Mouse (Mus musculus) hindbrain, embryonic 11.5 days (tissue): ENCODE data around the gene Tspo. TPM values are rescaled to one million over a fixed set of nuclear protein-coding genes. Genes with fewer than 3 reads are reported as not detected.

Experiments
- ATAC-seq: fragments of 200-750 bp; cut with Nextera tagmentation; 2 replicates; pipeline ENCODE4 v1.8.0; 2017; ENCODE audit warnings: mild to moderate bottlenecking, moderate TSS enrichment, moderate library complexity; ENCODE audit not compliant: low FRiP score
- DNase-seq: peaks from one replicate; pipeline ENCODE4 v3.0.0-alpha.2; 2015; ENCODE audit warnings: low spot score
- H3K27ac ChIP-seq: fragments of 300-500 bp; sonication (generic); 2 replicates; pipeline ENCODE4 v1.5.1; 2014; ENCODE audit warnings: mild to moderate bottlenecking, low read depth, low read length
- H3K27me3 ChIP-seq: fragments of 300-500 bp; sonication (generic); 2 replicates; pipeline ENCODE4 v1.6.1; 2014; ENCODE audit warnings: mild to moderate bottlenecking, low read length, moderate library complexity, mixed read lengths; ENCODE audit not compliant: control insufficient read depth, insufficient read depth
- H3K36me3 ChIP-seq: fragments of 300-500 bp; sonication (generic); 2 replicates; pipeline ENCODE4 v1.6.1; 2014; ENCODE audit warnings: mild to moderate bottlenecking, low read length, moderate library complexity, mixed read lengths; ENCODE audit not compliant: control insufficient read depth, insufficient read depth
- H3K4me1 ChIP-seq: fragments of 300-500 bp; sonication (generic); replicated peaks from 2 replicates; pipeline ENCODE4 v1.6.1; 2014; ENCODE audit warnings: low read length, mixed read lengths; ENCODE audit not compliant: control insufficient read depth, insufficient read depth
- H3K4me2 ChIP-seq: fragments of 300-500 bp; sonication (generic); replicated peaks from 2 replicates; pipeline ENCODE4 v1.6.1; 2014; ENCODE audit warnings: mild to moderate bottlenecking, low read depth, low read length
- H3K4me3 ChIP-seq: fragments of 300-500 bp; sonication (generic); 2 replicates; pipeline ENCODE4 v1.5.1; 2014; ENCODE audit warnings: low read depth, low read length
- H3K9ac ChIP-seq: fragments of 300-500 bp; sonication (generic); 2 replicates; pipeline ENCODE4 v1.6.1; 2014; ENCODE audit warnings: low read depth, low read length
- H3K9me3 ChIP-seq: fragments of 300-500 bp; sonication (generic); 2 replicates; pipeline ENCODE4 v1.6.1; 2016; ENCODE audit warnings: low read length; ENCODE audit not compliant: control insufficient read depth
- WGBS: fragments of 180-500 bp; shearing (Covaris S2); extraction: QIAGEN DNeasy Blood & Tissue Kit; methylation state at CpG from one replicate; pipeline ENCODE4 v1.1.7; 2014; 5-methylcytosine and 5-hydroxymethylcytosine counted together
- polyA plus RNA-seq: library from polyadenylated mRNA; unstranded; fragments of >200 nt; fragmentation: Nextera tagmentation; extraction: Ambion mirVana; gene quantifications from 2 replicates; pipeline ENCODE4 v1.2.1, GENCODE M21; 2014

The Tspo gene
- polyA plus RNA-seq, 1 experiment from 2014 or later = 32.0 TPM

DNA sequence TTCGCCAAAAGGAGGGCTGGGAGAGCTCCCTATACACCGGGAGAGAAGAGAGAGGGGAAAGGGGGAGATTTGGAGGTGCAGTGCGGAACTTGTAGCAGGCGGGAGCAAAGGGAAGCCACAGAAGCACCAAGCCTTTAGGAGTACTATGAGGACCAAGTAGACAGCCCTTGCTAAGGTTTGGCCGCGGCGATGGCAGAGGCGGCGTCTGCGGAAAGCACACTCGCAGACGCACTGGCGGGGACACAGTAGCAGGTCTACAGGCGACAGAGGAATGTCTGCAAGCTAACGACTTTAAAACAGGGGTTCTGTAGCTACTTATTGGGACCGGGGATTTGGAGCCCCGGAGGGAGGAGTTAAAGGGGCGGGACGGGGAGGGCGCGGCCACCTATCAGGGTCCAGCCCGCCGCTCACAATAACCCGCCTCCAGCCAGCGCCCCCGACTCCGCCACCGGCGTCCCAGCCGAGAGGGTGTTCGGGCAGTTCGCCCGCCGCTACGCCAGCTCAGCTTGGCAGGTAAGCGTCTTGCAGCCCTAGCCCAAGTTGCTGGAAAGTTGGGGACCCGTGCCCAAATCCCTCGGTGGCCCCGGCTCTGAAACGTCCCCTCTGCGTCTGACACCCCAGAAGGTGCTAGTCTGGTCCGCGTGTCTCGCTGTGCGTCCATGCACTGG, 36.8 kb upstream of the Tspo start, which contains the start of gene Bik:
Gene Bik (plus strand): TSS at position 439 of the 668 bp plus-strand sequence.
- Histone ChIP-seq H3K27ac (no peak within 1 kb of the TSS), H3K27me3 (peaks cover 27% of the 10 kb centered on the region)

GRCm38 (mm10) chr15:83527092-83527437, 36.3 kb upstream of the Tspo start:
- Histone ChIP-seq H3K9ac (peak overlapping the region; percentile 52; the same call in 1 of the 2 replicates), H3K4me3 (peak overlapping the region; percentile 49), H3K4me2 (peak overlapping the region; percentile 95), H3K27ac (no peak overlapping the region), H3K4me1 (peaks cover 9% of the 10 kb centered on the region; the same call in 1 of the 2 replicates), H3K27me3 (peaks cover 27% of the 10 kb centered on the region), H3K9me3 (no peaks in the 10 kb centered on the region), H3K36me3 (no peaks in the 10 kb centered on the region)
- DNase-seq = no peak
- ATAC-seq = peak; percentile 47; the same call in 1 of the 2 replicates
- under 1% methylated on average over 26 of the region's 26 CpGs for WGBS

More for the DNA sequence above, 36.8 kb upstream of the Tspo start, which contains the start of gene Bik:
- Histone ChIP-seq H3K4me3 (peak within 1 kb of the TSS; percentile 49), H3K4me1 (peaks cover 9% of the 10 kb centered on the region; the same call in 1 of the 2 replicates), H3K4me2 (peak within 1 kb of the TSS; percentile 95), H3K36me3 (no peaks in the 10 kb centered on the region), H3K9ac (peak within 1 kb of the TSS; percentile 52; the same call in 1 of the 2 replicates), H3K9me3 (no peaks in the 10 kb centered on the region)
- ATAC-seq (peak; percentile 54), DNase-seq (peak; percentile 76)
- under 1% methylated on average over 45 of the region's 45 CpGs for whole genome bisulfite sequencing

- H3K36me3 ChIP-seq = no peaks in the 10 kb centered on the region
- no peak for ATAC-seq
- H3K4me2 ChIP-seq = no peak overlapping the region
- WGBS = 56% methylated on average over 2 of the region's 2 CpGs
- H3K27ac ChIP-seq = no peak overlapping the region
- H3K9me3 ChIP-seq = no peaks in the 10 kb centered on the region
- H3K27me3 ChIP-seq = peaks cover 27% of the 10 kb centered on the region
- H3K9ac ChIP-seq = no peak overlapping the region
- H3K4me3 ChIP-seq = no peak overlapping the region
- DNase-seq = no peak
- peaks cover 9% of the 10 kb centered on the region; the same call in 1 of the 2 replicates for H3K4me1 ChIP-seq
Observed at GRCm38 (mm10) chr15:83527747-83528146, 35.6 kb upstream of the Tspo start.

DNA sequence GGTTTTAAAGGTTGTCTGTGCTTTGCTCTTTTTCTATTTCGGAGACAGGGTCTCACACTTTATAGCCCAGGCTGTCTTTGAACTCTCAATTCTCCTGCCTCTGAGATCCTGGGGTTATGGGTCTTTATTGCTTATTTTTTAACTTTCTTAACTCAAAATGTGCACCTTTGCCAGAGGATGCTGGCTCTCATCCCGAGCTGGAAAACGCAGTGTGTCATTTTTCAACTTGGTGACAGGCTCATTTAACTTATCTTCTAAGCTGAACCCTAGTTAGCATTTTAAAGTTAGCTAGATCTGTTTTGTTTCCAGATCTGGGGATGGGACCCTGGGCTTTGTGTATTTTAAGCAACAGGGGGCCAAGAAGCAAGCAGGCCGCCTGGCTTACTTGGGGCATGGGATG, 34.5 kb upstream of the Tspo start:
- WGBS = 65% methylated on average over 4 of the region's 4 CpGs
- Histone ChIP-seq H3K36me3 (no peaks in the 10 kb centered on the region), H3K27me3 (peaks cover 27% of the 10 kb centered on the region)

DNA sequence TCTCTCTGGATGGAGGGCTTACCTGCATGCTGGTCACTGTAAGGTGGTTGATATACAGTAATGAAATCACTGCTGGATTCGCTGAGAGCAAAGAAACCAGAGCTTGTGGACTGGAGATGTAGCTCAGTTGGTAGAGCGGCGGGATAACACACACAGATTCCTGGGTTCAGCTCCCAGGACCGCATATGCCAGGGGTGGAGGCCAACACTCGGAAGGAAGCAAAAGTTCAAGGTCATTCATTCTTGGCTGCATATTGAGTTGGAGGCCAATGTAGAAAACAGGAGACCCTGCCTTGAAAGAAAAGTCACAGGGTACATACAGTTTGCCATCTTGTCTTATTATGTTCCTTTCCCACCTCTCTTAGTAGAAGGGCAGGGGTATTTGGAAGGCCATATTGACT, 33.6 kb upstream of the Tspo start:
- no peaks in the 10 kb centered on the region for H3K9me3 ChIP-seq
- no peak overlapping the region for H3K9ac ChIP-seq
- no peak for DNase-seq
- no peaks in the 10 kb centered on the region for H3K4me1 ChIP-seq
- 84% methylated on average over 5 of the region's 5 CpGs for WGBS
- no peak for ATAC-seq
- H3K4me3 ChIP-seq = no peak overlapping the region
- H3K27me3 ChIP-seq = peaks cover 27% of the 10 kb centered on the region
- no peak overlapping the region for H3K27ac ChIP-seq
- H3K36me3 ChIP-seq = no peaks in the 10 kb centered on the region
- H3K4me2 ChIP-seq = no peak overlapping the region

More for the DNA sequence above, 34.5 kb upstream of the Tspo start:
- Histone ChIP-seq H3K4me1 (0 out of 2 replicates have a peak, but pooled peaks cover under 1% of the 10 kb centered on the region), H3K4me3 (no peak overlapping the region), H3K9me3 (no peaks in the 10 kb centered on the region), H3K9ac (no peak overlapping the region), H3K27ac (no peak overlapping the region), H3K4me2 (no peak overlapping the region)
- ATAC-seq (no peak), DNase-seq (no peak)

DNA sequence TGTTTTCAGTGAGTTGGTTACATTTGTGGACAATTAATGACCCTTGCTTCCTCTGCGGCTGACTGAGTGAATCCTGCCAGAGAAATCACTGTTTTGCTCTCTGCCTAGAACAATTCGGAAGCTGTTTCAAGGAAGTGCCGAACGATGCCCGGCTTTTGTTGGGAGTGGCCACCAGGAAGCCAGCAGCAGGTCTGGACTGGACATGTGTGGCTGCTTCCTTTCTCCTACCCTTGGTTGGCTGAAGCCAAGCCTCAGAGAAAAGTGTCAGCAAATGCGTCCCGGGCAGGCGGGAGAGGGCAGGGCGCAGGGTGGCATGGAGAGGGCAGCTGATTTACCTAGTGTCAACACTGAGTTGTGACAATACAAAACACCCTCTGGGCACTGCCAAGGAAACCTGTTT, 33.2 kb upstream of the Tspo start:
- H3K27me3 ChIP-seq = peaks cover 26% of the 10 kb centered on the region
- H3K4me3 ChIP-seq = no peak overlapping the region
- H3K4me1 ChIP-seq = no peaks in the 10 kb centered on the region
- no peaks in the 10 kb centered on the region for H3K9me3 ChIP-seq
- H3K36me3 ChIP-seq = no peaks in the 10 kb centered on the region
- no peak overlapping the region for H3K27ac ChIP-seq
- DNase-seq = no peak
- 82% methylated on average over 9 of the region's 9 CpGs for WGBS
- no peak overlapping the region for H3K4me2 ChIP-seq
- H3K9ac ChIP-seq = no peak overlapping the region
- ATAC-seq = no peak

DNA sequence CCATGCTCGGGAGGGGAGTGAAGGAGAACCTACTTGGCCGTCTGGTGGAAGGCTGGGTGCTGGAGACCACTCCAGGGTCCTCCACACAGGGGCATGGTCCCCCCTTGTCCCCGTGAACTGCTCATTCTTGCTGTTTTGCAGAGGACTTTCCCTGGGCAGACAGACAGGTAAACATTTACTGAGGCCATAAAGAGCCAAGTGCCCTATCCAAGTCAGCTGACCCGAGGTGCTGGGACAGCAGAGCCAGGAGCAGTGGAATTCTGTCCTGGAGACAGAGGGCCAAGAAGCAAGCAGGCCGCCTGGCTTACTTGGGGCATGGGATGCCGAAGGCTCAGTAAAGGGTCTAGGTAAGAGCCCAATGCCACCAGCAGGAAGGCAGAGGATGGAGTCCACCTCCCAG, 32.7 kb upstream of the Tspo start:
- Histone ChIP-seq H3K4me2 (no peak overlapping the region), H3K4me1 (no peaks in the 10 kb centered on the region), H3K27ac (no peak overlapping the region), H3K4me3 (no peak overlapping the region), H3K9ac (no peak overlapping the region), H3K36me3 (no peaks in the 10 kb centered on the region), H3K27me3 (peaks cover 22% of the 10 kb centered on the region), H3K9me3 (no peaks in the 10 kb centered on the region)
- no peak for DNase-seq
- 77% methylated on average over 6 of the region's 6 CpGs for whole genome bisulfite sequencing
- ATAC-seq = no peak

DNA sequence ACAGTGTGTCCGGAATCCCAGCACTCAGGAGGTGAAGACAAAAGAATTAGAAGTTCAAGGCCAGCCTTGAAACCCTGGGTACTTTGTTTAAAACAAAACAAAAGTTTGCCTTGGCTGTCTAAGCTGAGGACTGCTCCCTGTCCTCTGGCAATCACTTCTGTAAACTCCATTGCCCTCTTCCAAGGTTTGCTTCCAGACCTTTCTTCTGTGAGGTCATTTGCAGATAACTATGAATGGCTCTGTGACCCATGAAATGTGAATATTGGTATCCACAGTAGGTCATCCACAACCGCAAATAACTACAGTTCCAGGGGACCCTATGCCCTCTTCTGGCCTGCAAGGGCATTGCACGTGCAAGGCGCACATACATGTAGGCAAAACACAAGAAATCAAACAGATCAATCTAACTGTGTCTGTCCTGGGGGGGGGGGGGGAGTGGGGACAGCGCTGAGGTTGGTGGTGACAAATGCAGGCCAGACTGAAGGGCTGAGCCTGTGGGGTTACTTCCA, 31.4 kb upstream of the Tspo start:
- Histone ChIP-seq H3K27ac (no peak overlapping the region), H3K9ac (no peak overlapping the region), H3K4me3 (no peak overlapping the region), H3K36me3 (no peaks in the 10 kb centered on the region), H3K9me3 (no peaks in the 10 kb centered on the region), H3K27me3 (peaks cover 12% of the 10 kb centered on the region), H3K4me1 (no peaks in the 10 kb centered on the region), H3K4me2 (no peak overlapping the region)
- WGBS = 80% methylated on average over 5 of the region's 5 CpGs
- no peak for DNase-seq
- ATAC-seq = no peak

GRCm38 (mm10) chr15:83532606-83533005, 30.8 kb upstream of the Tspo start:
- Histone ChIP-seq H3K4me3 (no peak overlapping the region), H3K9ac (no peak overlapping the region), H3K4me2 (no peak overlapping the region), H3K27me3 (peaks cover 6% of the 10 kb centered on the region), H3K36me3 (no peaks in the 10 kb centered on the region), H3K27ac (no peak overlapping the region), H3K9me3 (no peaks in the 10 kb centered on the region), H3K4me1 (no peaks in the 10 kb centered on the region)
- ATAC-seq = no peak
- no peak for DNase-seq
- 85% methylated on average over 7 of the region's 7 CpGs for WGBS
